Comparison of ENCODE assay signal across 2 mouse cellular contexts in the genomic region with DNA sequence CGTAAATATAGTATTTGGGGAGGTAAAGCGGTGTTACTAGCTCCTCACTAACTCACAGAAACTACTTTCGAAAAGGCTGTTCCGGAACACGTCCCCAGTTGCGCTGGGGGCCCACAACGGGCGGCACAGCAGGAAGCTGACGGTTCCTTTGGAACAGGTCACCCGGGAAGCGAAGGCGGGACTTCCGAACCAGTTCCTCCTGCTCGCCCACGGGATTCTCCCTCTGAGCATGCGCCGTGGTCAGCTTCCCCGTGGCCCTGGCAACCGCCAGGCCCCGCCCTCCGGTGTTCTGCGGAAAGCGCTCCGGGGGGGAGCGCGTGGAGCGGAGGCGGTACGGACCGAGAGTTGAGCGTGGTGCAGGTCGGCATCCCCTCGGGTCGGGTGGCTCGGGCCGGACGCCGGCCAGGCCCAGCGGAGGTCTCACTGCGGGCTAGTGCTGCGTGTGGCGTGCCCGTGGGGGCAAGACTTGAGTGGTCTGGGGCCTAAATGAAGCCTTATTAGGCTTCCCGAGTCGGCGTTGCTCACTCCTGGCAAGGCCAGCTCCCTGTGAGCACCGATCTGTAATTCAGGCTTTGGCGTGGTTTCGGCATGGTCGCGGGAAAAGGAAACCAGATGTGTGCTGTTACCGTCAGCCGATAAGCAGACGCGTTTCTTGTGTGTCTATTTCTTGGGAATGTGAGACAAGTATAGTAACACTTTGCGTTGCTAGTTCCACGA.
A peak's percentile ranks its signal among the peaks of the same experiment; 100 is the strongest.
TF ChIP-seq lines count a peak whose summit lies in the region.

A gene (minus strand): TSS at position 150 of the 717 bp plus-strand sequence.
A gene (plus strand): TSS at position 287 of the 717 bp plus-strand sequence.

TF ChIP-seq in C2C12, 6 proteins besides CTCF, POLR2A, EP300 and RAD21 (continued from another document):
- peak; percentile 84 for TF ChIP-seq MAX (IDR thresholded peaks at IDR 0.05)
- TF ChIP-seq CEBPB (IDR thresholded peaks at IDR 0.05; ENCODE audit: low read depth): no peak
- TF ChIP-seq USF1 (IDR thresholded peaks at IDR 0.05; ENCODE audit: low read depth): no peak

TF ChIP-seq in myocyte, 11 proteins besides CTCF, POLR2A, EP300 and RAD21 (continued from another document):
- peak in 1 of 3 experiments; percentile 7 for TF ChIP-seq MYOG (IDR thresholded peaks at IDR 0.05; ENCODE audit: control insufficient read depth in 1 of 3, insufficient read depth in 1 of 3, insufficient read length in 2 of 3, low read depth in 2 of 3)
- TF ChIP-seq MAX (IDR thresholded peaks at IDR 0.05; ENCODE audit: low read depth): no peak
- TF ChIP-seq REST (IDR thresholded peaks at IDR 0.05; ENCODE audit: insufficient read depth, insufficient read length): no peak
- no peak for TF ChIP-seq E2F4 (IDR thresholded peaks at IDR 0.05; ENCODE audit: insufficient read depth)
- TF ChIP-seq CEBPB (IDR thresholded peaks at IDR 0.05; ENCODE audit: insufficient read depth, poor library complexity, severe bottlenecking): no peak
- TF ChIP-seq SRF (IDR thresholded peaks at IDR 0.05; ENCODE audit: control insufficient read depth, insufficient read length, low read depth): no peak
- TF ChIP-seq MYOD1 (IDR thresholded peaks at IDR 0.05; ENCODE audit: control insufficient read depth in 1 of 3, insufficient read length in 2 of 3, low read depth in 2 of 3): no peak
- no peak for TF ChIP-seq USF1 (IDR thresholded peaks at IDR 0.05; ENCODE audit: low read depth)
- peak; percentile 78 for TF ChIP-seq POLR2AphosphoS2 (IDR thresholded peaks at IDR 0.05; ENCODE audit: insufficient read length, low read depth)
- TF ChIP-seq TCF12 (IDR thresholded peaks at IDR 0.05; ENCODE audit: insufficient read depth, poor library complexity, severe bottlenecking): no peak
